Mouse (Mus musculus) heart, adult 9 months (tissue): ENCODE data around the gene Cep290.

Experiments used
- DNase-seq, 2 experiments: peaks; one replicate each; pipeline ENCODE4 v3.0.0; 2022; ENCODE audit warnings: low spot score in 2 of 2

Cep290 gene

GRCm38 (mm10) chr10:100590323-100590722, 103.0 kb downstream of the Cep290 start, which contains the start of the genes 4930430F08Rik and 1700017N19Rik:
Gene 4930430F08Rik (minus strand): TSS chr10:100590423.
Gene 1700017N19Rik (plus strand): TSS chr10:100590484.
- no peak for DNase-seq

GRCm38 (mm10) chr10:100598339-100598738, 111.0 kb downstream of the Cep290 start:
- no peak for DNase-seq

GRCm38 (mm10) chr10:100603511-100603910, 116.2 kb downstream of the Cep290 start:
- DNase-seq = no peak

GRCm38 (mm10) chr10:100604254-100604653, 116.9 kb downstream of the Cep290 start:
- no peak for DNase-seq

GRCm38 (mm10) chr10:100617233-100617903, 130.0 kb downstream of the Cep290 start:
- no peak for DNase-seq

- no peak for DNase-seq
These were observed 132.1 kb downstream of the Cep290 start for GRCm38 (mm10) chr10:100619474-100619873.

- no peak for DNase-seq
These were observed 132.7 kb downstream of the Cep290 start for GRCm38 (mm10) chr10:100620040-100620439.

- no peak for DNase-seq
These were observed 135.1 kb downstream of the Cep290 start for GRCm38 (mm10) chr10:100622494-100622893.
